Mouse (Mus musculus) stomach, postnatal 0 days (tissue): ENCODE measurements around the gene Sctr. TPM values are rescaled to one million over a fixed set of nuclear protein-coding genes. Genes with fewer than 3 reads are reported as not detected.

Experiments
- ATAC-seq: fragments of 200-750 bp; cut with Nextera tagmentation; 2 replicates; pipeline ENCODE4 v1.8.0; 2017; ENCODE audit not compliant: low FRiP score, low TSS enrichment
- DNase-seq: peaks from one replicate; pipeline ENCODE4 v3.0.0-alpha.2; 2016; ENCODE audit warnings: low spot score
- H3K27ac ChIP-seq: fragments of 300-500 bp; sonication (generic); replicated peaks from 2 replicates; pipeline ENCODE4 v1.5.1; 2014; ENCODE audit warnings: mild to moderate bottlenecking, control low read depth
- H3K27me3 ChIP-seq: fragments of 300-500 bp; sonication (generic); 2 replicates; pipeline ENCODE4 v1.6.1; 2014; ENCODE audit warnings: low read length; ENCODE audit not compliant: control insufficient read depth, insufficient read depth
- H3K36me3 ChIP-seq: fragments of 300-500 bp; sonication (generic); 2 replicates; pipeline ENCODE4 v1.6.1; 2014; ENCODE audit warnings: low read length, mixed read lengths; ENCODE audit not compliant: control insufficient read depth, insufficient read depth
- H3K4me1 ChIP-seq: fragments of 300-500 bp; sonication (generic); replicated peaks from 2 replicates; pipeline ENCODE4 v1.6.1; 2014; ENCODE audit warnings: antibody characterized with exemption; ENCODE audit not compliant: control insufficient read depth, insufficient read depth
- H3K4me2 ChIP-seq: fragments of 300-500 bp; sonication (generic); replicated peaks from 2 replicates; pipeline ENCODE4 v1.6.1; 2014; ENCODE audit warnings: low read depth, mild to moderate bottlenecking, control low read depth, moderate library complexity
- H3K4me3 ChIP-seq: fragments of 300-500 bp; sonication (generic); 2 replicates; pipeline ENCODE4 v1.5.1; 2014; ENCODE audit warnings: low read depth, low read length, control low read depth
- H3K9ac ChIP-seq: fragments of 300-500 bp; sonication (generic); 2 replicates; pipeline ENCODE4 v1.6.1; 2014; ENCODE audit warnings: mild to moderate bottlenecking, low read length, control low read depth, mixed read lengths
- H3K9me3 ChIP-seq: fragments of 300-500 bp; sonication (generic); 2 replicates; pipeline ENCODE4 v1.6.1; 2016; ENCODE audit warnings: low read length; ENCODE audit not compliant: control insufficient read depth
- CTCF ChIP-seq: IDR thresholded peaks from 2 replicates; pipeline ENCODE4 v1.5.1; 2016; ENCODE audit warnings: antibody characterized with exemption, low read depth, mild to moderate bottlenecking, moderate library complexity
- EP300 ChIP-seq: optimal IDR thresholded peaks from 2 replicates; pipeline ENCODE3; 2016; ENCODE audit warnings: antibody characterized with exemption
- WGBS: fragments of 180-500 bp; shearing (Covaris S2); extraction: QIAGEN DNeasy Blood & Tissue Kit; methylation state at CpG from one replicate; pipeline ENCODE4 v1.1.7; 2014; 5-methylcytosine and 5-hydroxymethylcytosine counted together
- polyA plus RNA-seq: library from polyadenylated mRNA; unstranded; fragments of >200 nt; fragmentation: Nextera tagmentation; extraction: Ambion mirVana; gene quantifications from 2 replicates; pipeline ENCODE4 v1.2.1, GENCODE M21; 2015

Gene Sctr
- polyA plus RNA-seq, 1 experiment from 2014 or later, result 3.0 TPM

GRCm38 (mm10) chr1:120066625-120067024 is 59.9 kb downstream of the Sctr start:
- no peaks in the 10 kb centered on the region for H3K36me3 ChIP-seq
- 67% methylated on average over 3 of the region's 3 CpGs for WGBS
- no peak overlapping the region for H3K4me3 ChIP-seq
- DNase-seq (no peak), ATAC-seq (no peak)
- no peaks in the 10 kb centered on the region for H3K27me3 ChIP-seq
- no peaks in the 10 kb centered on the region for H3K9me3 ChIP-seq
- TF ChIP-seq CTCF, result no peak
- TF ChIP-seq EP300, result no peak
- H3K4me2 ChIP-seq, result no peak overlapping the region
- H3K9ac ChIP-seq, result no peak overlapping the region
- H3K4me1 ChIP-seq, result no peaks in the 10 kb centered on the region
- H3K27ac ChIP-seq, result no peak overlapping the region

- no peaks in the 10 kb centered on the region for H3K27me3 ChIP-seq
- H3K4me3 ChIP-seq, result no peak overlapping the region
- DNase-seq (no peak), ATAC-seq (no peak)
- H3K36me3 ChIP-seq, result no peaks in the 10 kb centered on the region
- no peak overlapping the region for H3K27ac ChIP-seq
- H3K9me3 ChIP-seq, result no peaks in the 10 kb centered on the region
- peaks cover 5% of the 10 kb centered on the region; the same call in 1 of the 2 replicates for H3K4me1 ChIP-seq
- no peak overlapping the region for H3K4me2 ChIP-seq
- 85% methylated on average over 5 of the region's 5 CpGs for WGBS
- TF ChIP-seq CTCF (no peak), EP300 (no peak)
- no peak overlapping the region for H3K9ac ChIP-seq
These were observed 62.4 kb downstream of the Sctr start for GRCm38 (mm10) chr1:120069120-120069519.

GRCm38 (mm10) chr1:120070168-120070567 is 63.5 kb downstream of the Sctr start:
- TF ChIP-seq CTCF (no peak), EP300 (no peak)
- no peak overlapping the region for H3K4me2 ChIP-seq
- 68% methylated on average over 6 of the region's 6 CpGs for whole genome bisulfite sequencing
- no peak overlapping the region for H3K4me3 ChIP-seq
- peaks cover 5% of the 10 kb centered on the region; the same call in 1 of the 2 replicates for H3K4me1 ChIP-seq
- H3K9me3 ChIP-seq, result no peaks in the 10 kb centered on the region
- no peaks in the 10 kb centered on the region for H3K36me3 ChIP-seq
- DNase-seq (no peak), ATAC-seq (no peak)
- no peak overlapping the region for H3K9ac ChIP-seq
- H3K27me3 ChIP-seq, result no peaks in the 10 kb centered on the region
- no peak overlapping the region for H3K27ac ChIP-seq

GRCm38 (mm10) chr1:120071133-120071532 is 64.4 kb downstream of the Sctr start:
- H3K36me3 ChIP-seq, result no peaks in the 10 kb centered on the region
- WGBS, result 88% methylated on average over 4 of the region's 4 CpGs
- H3K4me1 ChIP-seq, result peaks cover 5% of the 10 kb centered on the region; the same call in 1 of the 2 replicates
- H3K9me3 ChIP-seq, result no peaks in the 10 kb centered on the region
- H3K27ac ChIP-seq, result no peak overlapping the region
- ATAC-seq (no peak), DNase-seq (no peak)
- no peaks in the 10 kb centered on the region for H3K27me3 ChIP-seq
- TF ChIP-seq CTCF, result no peak
- H3K4me3 ChIP-seq, result no peak overlapping the region
- H3K4me2 ChIP-seq, result no peak overlapping the region
- no peak overlapping the region for H3K9ac ChIP-seq

GRCm38 (mm10) chr1:120072900-120073299 is 66.2 kb downstream of the Sctr start:
- DNase-seq (peak; percentile 35), ATAC-seq (no peak)
- TF ChIP-seq EP300 (no peak), CTCF (no peak)
- Histone ChIP-seq H3K36me3 (no peaks in the 10 kb centered on the region), H3K9ac (no peak overlapping the region), H3K4me3 (peak overlapping the region; percentile 28), H3K9me3 (no peaks in the 10 kb centered on the region), H3K4me1 (peaks cover 5% of the 10 kb centered on the region; the same call in 1 of the 2 replicates), H3K27ac (no peak overlapping the region), H3K27me3 (no peaks in the 10 kb centered on the region), H3K4me2 (peak overlapping the region; percentile 69)
- 7% methylated on average over 16 of the region's 16 CpGs for WGBS

- Histone ChIP-seq H3K9ac (peak within 1 kb of the TSS; percentile 31; the same call in 1 of the 2 replicates), H3K4me1 (peaks cover 5% of the 10 kb centered on the region; the same call in 1 of the 2 replicates), H3K9me3 (no peaks in the 10 kb centered on the region), H3K4me2 (peak within 1 kb of the TSS; percentile 69), H3K36me3 (no peaks in the 10 kb centered on the region), H3K4me3 (peak within 1 kb of the TSS; percentile 28), H3K27ac (peak within 1 kb of the TSS; percentile 49; the same call in 1 of the 2 replicates), H3K27me3 (no peaks in the 10 kb centered on the region)
- DNase-seq (peak; percentile 79), ATAC-seq (peak; percentile 75)
- TF ChIP-seq EP300 (no peak), CTCF (peak; percentile 5; the same call in 1 of the 2 replicates)
- WGBS, result 5% methylated on average over 35 of the region's 40 CpGs
These were observed 67.0 kb downstream of the Sctr start, which contains the start of gene Tmem37 for GRCm38 (mm10) chr1:120073519-120074306. Gene Tmem37, minus strand, starts transcription at chr1:120074074.
